Mouse (Mus musculus): ENCODE results near the gene Pola1.
A peak's percentile ranks its signal among the peaks of the same experiment; 100 is the strongest.

Gene Pola1

GRCm38 (mm10) chrX:93631657-93632449, at the start of gene Pola1:
Gene Pola1, minus strand, starts transcription at chrX:93632155.
- DNase-seq, result peak; percentile 89

GRCm38 (mm10) chrX:93676228-93676627, 44.3 kb upstream of the Pola1 start:
- DNase-seq, result no peak

GRCm38 (mm10) chrX:93674836-93675795, 43.2 kb upstream of the Pola1 start:
- DNase-seq, result peak; percentile 46

GRCm38 (mm10) chrX:93674432-93674831, 42.5 kb upstream of the Pola1 start:
- no peak for DNase-seq

- no peak for DNase-seq
These were observed 32.8 kb upstream of the Pola1 start for GRCm38 (mm10) chrX:93664787-93665186.

GRCm38 (mm10) chrX:93663919-93664586, 32.1 kb upstream of the Pola1 start:
- no peak for DNase-seq

- no peak for DNase-seq
These were observed 23.2 kb upstream of the Pola1 start for GRCm38 (mm10) chrX:93655153-93655552.

GRCm38 (mm10) chrX:93654218-93655002, 22.5 kb upstream of the Pola1 start, which contains the start of gene Pcyt1b:
Gene Pcyt1b, plus strand, starts transcription at chrX:93654863.
- DNase-seq, result no peak

GRCm38 (mm10) chrX:93650738-93651137, 18.8 kb upstream of the Pola1 start:
- no peak for DNase-seq

GRCm38 (mm10) chrX:93644022-93644421, 12.1 kb upstream of the Pola1 start:
- DNase-seq, result no peak

GRCm38 (mm10) chrX:93643600-93643999, 11.6 kb upstream of the Pola1 start:
- DNase-seq, result no peak

- peak; percentile 3 for DNase-seq
These were observed 3.0 kb upstream of the Pola1 start for GRCm38 (mm10) chrX:93634861-93635375.

- DNase-seq, result peak; percentile 5
These were observed 1.7 kb downstream of the Pola1 start for GRCm38 (mm10) chrX:93630256-93630655.

GRCm38 (mm10) chrX:93602214-93602613, 29.7 kb downstream of the Pola1 start:
- no peak for DNase-seq

GRCm38 (mm10) chrX:93594283-93594682, 37.7 kb downstream of the Pola1 start:
- no peak for DNase-seq

GRCm38 (mm10) chrX:93580931-93581330, 51.0 kb downstream of the Pola1 start:
- no peak for DNase-seq

- no peak for DNase-seq
These were observed 74.8 kb downstream of the Pola1 start for GRCm38 (mm10) chrX:93557171-93557570.

GRCm38 (mm10) chrX:93539779-93540178, 92.2 kb downstream of the Pola1 start:
- no peak for DNase-seq

GRCm38 (mm10) chrX:93502865-93503353, 129.0 kb downstream of the Pola1 start:
- peak; percentile 7 for DNase-seq

GRCm38 (mm10) chrX:93497597-93497996, 134.4 kb downstream of the Pola1 start:
- DNase-seq, result no peak

- DNase-seq, result no peak
These were observed 166.2 kb downstream of the Pola1 start for GRCm38 (mm10) chrX:93465711-93466110.

All from kidney, postnatal 10 days (tissue).